Mouse (Mus musculus) urinary bladder, postnatal 14 days (tissue): ENCODE results near the gene Trp53bp1.

ENCODE experiments used
- DNase-seq: peaks from one replicate; pipeline ENCODE4 v3.0.0; 2021; ENCODE audit warnings: low spot score

Trp53bp1 gene

GRCm38 (mm10) chr2:121249758-121250157, 21.4 kb downstream of the Trp53bp1 start:
- no peak for DNase-seq

DNA sequence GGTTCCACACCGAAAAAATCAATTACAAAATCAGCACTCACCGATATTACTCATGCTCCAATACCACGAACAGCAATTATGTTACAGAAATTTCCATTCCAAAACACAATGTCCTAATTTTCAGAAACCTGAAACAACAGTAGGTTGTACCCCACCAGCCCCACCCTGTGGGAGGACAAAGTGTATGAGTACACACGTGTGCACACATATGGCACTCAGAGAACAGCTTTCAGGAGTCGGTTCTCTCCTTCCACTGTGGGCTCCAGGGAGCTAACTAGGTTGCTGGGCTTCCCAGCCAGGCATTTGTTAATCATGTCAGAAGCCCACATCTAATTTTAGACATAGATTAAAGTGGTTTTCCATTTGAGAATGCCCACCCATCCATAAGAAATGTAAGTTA, 27.1 kb downstream of the Trp53bp1 start:
- no peak for DNase-seq

GRCm38 (mm10) chr2:121239426-121239825, 31.8 kb downstream of the Trp53bp1 start:
- DNase-seq, result no peak

DNA sequence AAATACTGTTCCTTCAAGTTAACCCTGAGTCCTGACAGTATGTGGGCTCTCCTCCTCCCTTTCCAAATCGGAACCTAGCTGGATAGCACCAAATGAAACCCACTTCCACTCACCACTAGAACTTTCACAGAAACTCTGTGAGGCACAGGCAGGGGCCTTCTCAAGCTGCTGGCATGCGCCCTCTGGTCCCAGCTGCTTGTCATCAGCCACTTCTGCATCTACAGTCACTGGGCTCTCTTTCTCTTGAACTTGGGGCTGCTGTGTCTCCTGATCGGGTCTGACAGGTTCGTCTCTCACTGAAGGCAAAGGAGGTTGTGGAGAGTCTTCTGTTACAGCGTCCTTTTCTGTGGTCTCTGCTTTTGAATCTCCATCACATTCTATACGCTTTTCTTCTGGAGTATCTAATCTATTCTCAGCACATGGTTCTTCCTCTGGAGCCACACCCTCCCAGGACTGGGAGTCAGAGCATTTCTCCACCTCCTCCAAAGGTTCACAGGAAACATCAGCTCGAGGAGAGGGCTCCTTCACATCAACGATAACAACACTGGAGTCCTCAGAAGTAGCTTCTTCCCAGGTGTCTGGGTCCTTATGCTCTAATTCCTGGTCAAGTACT, 35.6 kb downstream of the Trp53bp1 start:
- no peak for DNase-seq

DNA sequence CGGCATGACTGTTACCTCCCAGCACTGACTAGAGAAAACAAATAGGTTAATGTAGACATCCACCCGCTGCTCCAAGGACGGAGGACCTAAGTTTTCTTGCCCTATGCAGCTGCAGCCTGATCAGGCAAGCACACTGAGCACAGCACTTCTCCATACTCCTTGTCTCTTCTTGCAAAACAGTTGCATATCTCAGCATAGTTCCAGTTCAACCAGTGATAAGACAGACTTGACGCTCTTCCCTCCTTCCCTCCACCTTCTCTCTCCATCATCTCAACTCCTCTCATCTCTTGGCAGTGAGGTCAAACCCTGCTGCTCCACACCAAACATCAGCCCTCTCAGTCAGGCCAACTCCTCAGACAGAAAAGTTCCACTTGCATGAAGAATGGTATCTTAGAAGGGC, 43.1 kb downstream of the Trp53bp1 start:
- DNase-seq, result no peak

DNA sequence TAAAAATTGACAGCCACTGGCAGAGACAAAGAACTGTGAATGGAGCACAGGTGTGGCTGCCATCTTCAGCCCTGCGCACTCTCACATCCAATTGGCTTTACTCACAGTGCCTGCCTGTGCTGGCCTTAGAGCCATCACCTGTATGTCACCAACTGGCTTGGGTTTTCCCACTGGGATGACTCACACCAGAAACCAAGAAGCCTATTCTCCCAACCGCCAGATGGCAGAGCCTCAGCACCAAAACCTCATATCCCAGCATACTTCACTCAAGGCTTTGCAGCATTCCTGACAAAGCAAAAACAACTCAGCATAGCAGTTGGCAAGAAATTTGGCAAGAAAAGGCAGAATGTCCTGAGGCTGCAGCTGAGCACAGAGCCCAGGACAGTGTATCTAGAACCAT, 48.2 kb downstream of the Trp53bp1 start:
- no peak for DNase-seq

DNA sequence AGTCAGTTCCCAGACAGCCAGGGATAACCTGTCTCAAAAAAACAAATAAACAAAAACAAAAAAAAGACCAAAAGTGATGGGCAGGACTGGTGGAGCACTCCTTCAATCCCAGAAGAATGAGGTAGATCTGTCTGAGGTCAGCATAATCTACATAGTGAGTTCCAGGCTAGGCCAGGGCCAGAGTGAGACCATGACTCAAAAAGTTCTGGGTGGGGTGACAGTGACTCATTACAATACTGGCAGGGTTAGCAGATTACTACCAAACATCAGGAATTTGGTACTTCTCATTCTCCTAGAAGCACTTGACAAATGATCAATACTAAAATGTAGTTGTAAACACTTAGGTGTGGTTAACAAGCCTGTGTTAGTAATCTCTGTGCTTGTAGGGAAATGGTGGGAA, 51.2 kb downstream of the Trp53bp1 start:
- no peak for DNase-seq

DNA sequence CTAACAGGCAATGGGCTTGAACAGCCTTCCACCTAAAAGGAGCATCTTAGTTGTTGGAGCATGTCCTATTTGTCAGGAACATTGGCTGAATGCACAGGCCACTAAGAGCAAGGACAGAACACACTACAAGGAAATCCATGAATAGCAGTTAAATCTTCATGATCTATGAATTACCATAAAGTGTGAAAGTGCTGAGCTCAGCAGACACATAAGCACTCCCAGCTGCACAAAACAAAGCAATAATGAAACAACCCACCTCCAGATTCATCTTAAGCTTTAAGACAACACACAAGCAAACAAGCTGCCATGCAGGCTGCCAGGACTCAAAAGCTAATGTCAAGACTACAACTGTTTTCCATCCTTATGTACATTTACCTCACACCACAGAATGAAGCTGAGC, 52.0 kb downstream of the Trp53bp1 start:
- DNase-seq, result no peak

DNA sequence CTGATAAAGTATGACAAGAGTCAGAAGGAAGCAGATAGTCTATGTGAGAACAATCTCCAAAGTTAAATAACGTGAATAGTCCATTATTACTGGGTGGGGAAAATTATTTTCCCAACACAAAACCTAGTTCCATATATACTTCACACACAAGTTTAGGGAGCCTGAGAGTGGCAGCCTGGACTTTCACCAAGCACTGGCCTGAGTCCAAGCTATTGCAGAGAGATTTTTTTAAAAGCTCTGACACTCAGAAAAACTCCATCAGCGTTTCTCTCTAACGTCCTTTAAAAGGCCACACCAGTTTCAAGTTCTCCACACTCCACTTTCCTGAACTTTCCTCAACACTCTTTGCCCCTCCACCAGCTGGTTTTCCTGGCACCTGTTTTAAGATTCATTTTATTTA, 56.7 kb downstream of the Trp53bp1 start:
- DNase-seq, result no peak

GRCm38 (mm10) chr2:121206541-121206940, 64.7 kb downstream of the Trp53bp1 start:
- DNase-seq, result no peak

DNA sequence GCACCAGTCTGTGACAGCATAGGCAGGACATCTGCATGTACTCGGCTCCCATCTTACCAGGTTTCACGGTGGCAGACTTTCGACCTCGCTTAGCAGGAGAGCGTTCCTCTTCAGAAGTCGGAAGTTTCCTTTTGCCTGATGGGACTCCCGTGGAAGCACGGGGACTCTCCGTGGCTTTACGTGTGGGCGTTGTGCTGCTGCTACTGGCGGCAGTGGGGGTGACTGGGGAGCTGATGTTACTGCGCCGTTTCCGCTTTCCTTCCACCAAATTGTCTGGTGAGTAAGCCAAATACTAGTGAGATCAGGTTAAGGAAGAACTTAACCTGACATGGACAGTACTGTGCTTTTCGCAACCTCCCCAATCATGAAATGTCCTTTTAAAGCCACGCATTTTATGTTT, 66.9 kb downstream of the Trp53bp1 start:
- DNase-seq, result no peak

- no peak for DNase-seq
These were observed 75.7 kb downstream of the Trp53bp1 start for GRCm38 (mm10) chr2:121195466-121195865.

GRCm38 (mm10) chr2:121188530-121188929, 82.7 kb downstream of the Trp53bp1 start:
- no peak for DNase-seq

GRCm38 (mm10) chr2:121184142-121184541, 87.1 kb downstream of the Trp53bp1 start:
- DNase-seq, result no peak

- no peak for DNase-seq
These were observed 87.8 kb downstream of the Trp53bp1 start for GRCm38 (mm10) chr2:121183431-121183830.

GRCm38 (mm10) chr2:121178828-121179479, 92.3 kb downstream of the Trp53bp1 start:
- no peak for DNase-seq

GRCm38 (mm10) chr2:121170980-121171742, 100.0 kb downstream of the Trp53bp1 start, which contains the start of gene Zscan29:
Zscan29 (minus strand) TSS chr2:121171125.
- peak; percentile 92 for DNase-seq

DNA sequence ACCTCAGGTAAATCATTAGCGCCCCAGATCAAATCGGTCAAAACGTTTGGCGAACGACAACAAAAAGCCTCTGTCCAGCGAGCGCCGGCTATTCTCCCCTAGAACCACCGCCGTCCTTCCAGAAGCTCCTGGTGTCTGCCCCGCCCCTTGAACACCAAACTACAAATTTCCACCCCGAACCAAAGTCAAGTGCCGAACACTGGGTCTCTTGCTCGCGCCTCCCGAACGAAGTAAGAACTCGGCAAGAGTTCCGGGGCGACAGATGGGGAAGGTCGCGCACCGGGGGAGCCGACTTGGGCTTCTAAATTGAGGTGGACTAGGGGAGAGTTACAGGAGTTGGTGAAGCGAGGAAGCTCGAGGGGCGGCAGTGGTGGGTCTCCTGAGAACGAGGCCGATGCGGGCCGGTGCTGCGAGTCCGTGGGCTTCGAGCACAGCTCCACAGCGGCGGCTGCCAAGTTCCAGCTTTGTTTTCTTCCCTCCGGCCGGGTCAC, 100.7 kb downstream of the Trp53bp1 start, which contains the start of gene Tubgcp4:
TSS of gene Tubgcp4 (plus strand) at position 174 of the 491 bp plus-strand sequence.
- peak; percentile 50 for DNase-seq

- peak; percentile 34 for DNase-seq
These were observed 101.3 kb downstream of the Trp53bp1 start for GRCm38 (mm10) chr2:121169902-121170301.

DNA sequence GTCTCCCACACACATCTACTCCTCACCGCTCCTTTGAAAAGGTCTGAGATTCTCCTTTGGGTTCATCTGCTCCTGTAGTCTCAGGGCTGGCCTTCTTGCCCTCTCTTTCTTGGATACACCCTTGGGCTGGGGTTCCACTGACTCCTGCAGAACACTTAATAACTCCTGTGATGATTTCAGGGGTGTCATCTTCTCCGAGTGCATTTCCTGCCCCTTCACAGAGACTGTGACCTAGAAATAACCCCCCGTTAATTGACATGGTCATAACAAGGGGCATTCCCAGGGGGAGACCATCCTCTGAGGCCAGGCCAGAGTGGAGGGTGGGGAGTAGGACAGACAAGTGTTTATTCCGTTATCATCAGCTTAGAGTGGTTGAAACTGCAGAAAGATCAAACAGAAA, 102.0 kb downstream of the Trp53bp1 start:
- no peak for DNase-seq

GRCm38 (mm10) chr2:121153100-121153499, 118.1 kb downstream of the Trp53bp1 start:
- DNase-seq, result no peak

- DNase-seq, result no peak
These were observed 121.5 kb downstream of the Trp53bp1 start for GRCm38 (mm10) chr2:121149679-121150078.
